Mouse (Mus musculus) embryo, embryonic 11.5 days (tissue): ENCODE measurements around the gene Npb.
A peak's percentile ranks its signal among the peaks of the same experiment; 100 is the strongest.

ENCODE experiments used
- DNase-seq: peaks from one replicate; pipeline ENCODE4 v3.0.0-alpha.2; 2012; ENCODE audit warnings: low read depth, low spot score

Npb gene

GRCm38 (mm10) chr11:120631726-120632448, 23.6 kb downstream of the Npb start:
- DNase-seq: no peak

GRCm38 (mm10) chr11:120632559-120633519, 24.6 kb downstream of the Npb start:
- no peak for DNase-seq

GRCm38 (mm10) chr11:120633520-120634343, 25.5 kb downstream of the Npb start, which contains the start of gene Mafg:
Gene Mafg (minus strand): TSS chr11:120633600.
- peak; percentile 94 for DNase-seq

GRCm38 (mm10) chr11:120634810-120635209, 26.5 kb downstream of the Npb start:
- DNase-seq: no peak

- no peak for DNase-seq
These were observed 33.0 kb downstream of the Npb start for GRCm38 (mm10) chr11:120641255-120641654.

GRCm38 (mm10) chr11:120641869-120642268, 33.6 kb downstream of the Npb start:
- no peak for DNase-seq

- DNase-seq: no peak
These were observed 34.8 kb downstream of the Npb start for GRCm38 (mm10) chr11:120642939-120643600.

GRCm38 (mm10) chr11:120643601-120643987, 35.3 kb downstream of the Npb start, which contains the start of gene Pycr1:
Gene Pycr1 (minus strand): TSS chr11:120643769.
- peak; percentile 88 for DNase-seq

GRCm38 (mm10) chr11:120647047-120647830, 39.0 kb downstream of the Npb start:
- DNase-seq: no peak

GRCm38 (mm10) chr11:120648001-120648476, 39.8 kb downstream of the Npb start, which contains the start of gene Myadml2:
Gene Myadml2 (minus strand): TSS chr11:120648158.
- DNase-seq: no peak

- DNase-seq: no peak
These were observed 43.6 kb downstream of the Npb start for GRCm38 (mm10) chr11:120651872-120652271.

- DNase-seq: no peak
These were observed 46.5 kb downstream of the Npb start for GRCm38 (mm10) chr11:120654741-120655140.

- DNase-seq: no peak
These were observed 49.0 kb downstream of the Npb start for GRCm38 (mm10) chr11:120657301-120657700.
